Mouse (Mus musculus) bone marrow, adult 2 months (tissue): ENCODE measurements at regions not wholly inside any gene's neighbourhood (a gene's known extent, or its start where the extent isn't known, plus 50 kb on each side); places are given as distances from the start of the nearest gene placed in this dataset.

Experiments used
- CTCF ChIP-seq: fragments of 200-500 bp; IDR thresholded peaks from 2 replicates; pipeline ENCODE4 v1.5.1; 2011; ENCODE audit warnings: low read length, control low read depth; ENCODE audit not compliant: control insufficient read depth, insufficient read depth
- POLR2A ChIP-seq: fragments of 200-500 bp; IDR thresholded peaks from 2 replicates; pipeline ENCODE4 v1.6.1; 2011; ENCODE audit warnings: low read depth, mild to moderate bottlenecking, control low read depth, low read length, borderline replicate concordance; ENCODE audit not compliant: control insufficient read depth

- TF ChIP-seq POLR2A (no peak), CTCF (no peak)
Measured at GRCm38 (mm10) chr9:113547458-113547857, 160.6 kb downstream of the Pdcd6ip start.
